Mouse (Mus musculus) heart, adult 2 months (tissue): ENCODE results near the gene 3110018I06Rik. TPM values are rescaled to one million over a fixed set of nuclear protein-coding genes. Genes with fewer than 3 reads are reported as not detected.

ENCODE experiments used
- DNase-seq, 2 experiments: peaks; one replicate each; pipeline ENCODE4 v3.0.0; 2021
- H3K27ac ChIP-seq: fragments of 200-600 bp; 2 replicates; pipeline ENCODE4 v1.8.1; 2022
- H3K27me3 ChIP-seq: fragments of 200-500 bp; 2 replicates; pipeline ENCODE4 v1.6.1; 2012; ENCODE audit warnings: mild to moderate bottlenecking, low read length, inconsistent platforms, mixed read lengths; ENCODE audit not compliant: control insufficient read depth, insufficient read depth
- H3K36me3 ChIP-seq: fragments of 200-500 bp; 2 replicates; pipeline ENCODE4 v1.6.1; 2012; ENCODE audit warnings: low read length, inconsistent platforms; ENCODE audit not compliant: control insufficient read depth, insufficient read depth
- H3K4me1 ChIP-seq: fragments of 200-500 bp; 2 replicates; pipeline ENCODE4 v1.6.1; 2011; ENCODE audit warnings: low read length; ENCODE audit not compliant: control insufficient read depth, insufficient read depth
- H3K4me3 ChIP-seq: fragments of 200-600 bp; 2 replicates; pipeline ENCODE4 v1.8.1; 2022
- H3K79me2 ChIP-seq: fragments of 200-500 bp; replicated peaks from 2 replicates; pipeline ENCODE4 v1.6.1; 2012; ENCODE audit warnings: mild to moderate bottlenecking, inconsistent platforms, low read length, moderate library complexity, mixed read lengths; ENCODE audit not compliant: control insufficient read depth, insufficient read depth
- H3K9ac ChIP-seq: fragments of 200-500 bp; 2 replicates; pipeline ENCODE4 v1.6.1; 2012; ENCODE audit warnings: low read depth, mild to moderate bottlenecking, control low read depth, inconsistent platforms, low read length, mixed read lengths
- CTCF ChIP-seq: fragments of 200-600 bp; IDR thresholded peaks from 2 replicates; pipeline ENCODE4 v1.8.1; 2022; ENCODE audit warnings: antibody characterized with exemption, mild to moderate bottlenecking, moderate library complexity
- EP300 ChIP-seq: fragments of 200-500 bp; IDR thresholded peaks from 2 replicates; pipeline ENCODE4 v1.6.1; 2011; ENCODE audit warnings: low read depth, low read length, control low read depth; ENCODE audit not compliant: insufficient read depth
- POLR2A ChIP-seq: fragments of 200-500 bp; IDR thresholded peaks from 2 replicates; pipeline ENCODE4 v1.6.1; 2011; ENCODE audit warnings: mild to moderate bottlenecking, low read depth, low read length, control low read depth; ENCODE audit not compliant: insufficient read depth
- WGBS: fragments of 180-500 bp; shearing (Covaris S2); methylation state at CpG from one replicate; pipeline ENCODE4 v1.1.7; 2018; 5-methylcytosine and 5-hydroxymethylcytosine counted together
- intact Hi-C: fragments of 180-260 bp; cut with DNase I; formaldehyde crosslinking; loops from one replicate; pipeline ENCODE4 v1.15.1; 2025
- polyA plus RNA-seq: library from polyadenylated mRNA; depleted of rRNA; stranded (reverse); fragments of >200 nt; gene quantifications from 2 replicates; pipeline ENCODE4 v1.2.3, GENCODE M21; 2012
- total RNA-seq, 2 experiments: library from RNA; stranded (reverse); gene quantifications; 2 replicates each; pipeline ENCODE4 v1.2.3; 2021

3110018I06Rik gene
- total and polyA plus RNA-seq, 3 experiments: not detected

GRCm38 (mm10) chr12:107483031-107483430 is 5.4 kb upstream of the 3110018I06Rik start:
- WGBS: 77% methylated on average over 5 of the region's 5 CpGs
- no peak for TF ChIP-seq POLR2A
- TF ChIP-seq EP300: no peak
- TF ChIP-seq CTCF: no peak
- H3K79me2 ChIP-seq: no peaks in the 10 kb centered on the region
- no peak overlapping the region for H3K9ac ChIP-seq
- intact Hi-C loops: no loop called here
- no peak overlapping the region for H3K4me3 ChIP-seq
- no peak overlapping the region for H3K27ac ChIP-seq
- DNase-seq: no peak
- H3K4me1 ChIP-seq: no peaks in the 10 kb centered on the region
- no peaks in the 10 kb centered on the region for H3K27me3 ChIP-seq
- H3K36me3 ChIP-seq: no peaks in the 10 kb centered on the region

GRCm38 (mm10) chr12:107491344-107491743 is 2.9 kb downstream of the 3110018I06Rik start:
- WGBS: 21% methylated on average over 1 of the region's 1 CpGs
- intact Hi-C loops: no loop called here

GRCm38 (mm10) chr12:107496924-107497323 is 8.5 kb downstream of the 3110018I06Rik start:
- no peak overlapping the region for H3K27ac ChIP-seq
- 66% methylated on average over 5 of the region's 5 CpGs for WGBS

More at GRCm38 (mm10) chr12:107491344-107491743, 2.9 kb downstream of the 3110018I06Rik start:
- Histone ChIP-seq H3K4me1 (no peaks in the 10 kb centered on the region), H3K4me3 (no peak overlapping the region), H3K9ac (no peak overlapping the region), H3K27ac (no peak overlapping the region), H3K36me3 (no peaks in the 10 kb centered on the region), H3K27me3 (no peaks in the 10 kb centered on the region), H3K79me2 (no peaks in the 10 kb centered on the region)
- no peak for DNase-seq
- no peak for TF ChIP-seq EP300
- TF ChIP-seq POLR2A: no peak
- TF ChIP-seq CTCF: no peak

GRCm38 (mm10) chr12:107509661-107510237 is 21.3 kb downstream of the 3110018I06Rik start:
- no peak overlapping the region for H3K9ac ChIP-seq
- H3K79me2 ChIP-seq: no peaks in the 10 kb centered on the region
- peaks cover 1% of the 10 kb centered on the region; the same call in 1 of the 2 replicates for H3K27me3 ChIP-seq
- TF ChIP-seq CTCF (no peak), EP300 (no peak), POLR2A (no peak)
- H3K4me3 ChIP-seq: no peak overlapping the region
- no peak overlapping the region for H3K27ac ChIP-seq
- 71% methylated on average over 9 of the region's 9 CpGs for WGBS
- H3K4me1 ChIP-seq: no peaks in the 10 kb centered on the region
- H3K36me3 ChIP-seq: no peaks in the 10 kb centered on the region
- intact Hi-C loops: no loop called here
- DNase-seq: no peak

More at GRCm38 (mm10) chr12:107496924-107497323, 8.5 kb downstream of the 3110018I06Rik start:
- Histone ChIP-seq H3K4me3 (no peak overlapping the region), H3K36me3 (no peaks in the 10 kb centered on the region), H3K9ac (no peak overlapping the region), H3K79me2 (no peaks in the 10 kb centered on the region), H3K4me1 (no peaks in the 10 kb centered on the region), H3K27me3 (no peaks in the 10 kb centered on the region)
- DNase-seq: no peak
- intact Hi-C loops: no loop called here
- TF ChIP-seq EP300 (no peak), POLR2A (no peak), CTCF (no peak)

GRCm38 (mm10) chr12:107511112-107511511 is 22.7 kb downstream of the 3110018I06Rik start:
- Histone ChIP-seq H3K27me3 (peaks cover 1% of the 10 kb centered on the region; the same call in 1 of the 2 replicates), H3K9ac (no peak overlapping the region), H3K36me3 (no peaks in the 10 kb centered on the region), H3K79me2 (no peaks in the 10 kb centered on the region), H3K4me1 (no peaks in the 10 kb centered on the region), H3K27ac (no peak overlapping the region), H3K4me3 (no peak overlapping the region)
- TF ChIP-seq EP300 (no peak), POLR2A (no peak), CTCF (no peak)
- DNase-seq: no peak
- intact Hi-C loops: no loop called here
- WGBS: 95% methylated on average over 11 of the region's 11 CpGs

GRCm38 (mm10) chr12:107516265-107517217 is 28.1 kb downstream of the 3110018I06Rik start:
- H3K9ac ChIP-seq: no peak overlapping the region
- H3K27me3 ChIP-seq: peaks cover 1% of the 10 kb centered on the region; the same call in 1 of the 2 replicates
- intact Hi-C loops: no loop called here
- 46% methylated on average over 11 of the region's 11 CpGs for WGBS
- no peak overlapping the region for H3K27ac ChIP-seq
- TF ChIP-seq CTCF (no peak), EP300 (no peak), POLR2A (no peak)
- no peaks in the 10 kb centered on the region for H3K36me3 ChIP-seq
- H3K79me2 ChIP-seq: no peaks in the 10 kb centered on the region
- no peaks in the 10 kb centered on the region for H3K4me1 ChIP-seq
- H3K4me3 ChIP-seq: no peak overlapping the region
- no peak for DNase-seq
